In genomic region chr4:82383991-82384731, GRCm38 (mm10) we compare ENCODE assay signal across 9 mouse cellular contexts.
DNase-seq lines count a peak whose midpoint lies in the region; ATAC-seq lines count a peak whose summit lies in the region.
"Had no signal": no experiment of that assay in that cellular context is flagged by ENCODE, and none has a peak within 500 bp of the region (broad histone marks: within the 10 kb centered on the region; RNA-seq: fewer than 3 reads in every experiment).

No protein-coding gene starts in this region.

- WGBS in heart, embryonic 13.5 days: 37% methylated on average over 11 of the region's 11 CpGs
- WGBS in kidney, embryonic 15.5 days: 71% methylated on average over 11 of the region's 11 CpGs

- no peak for ATAC-seq in heart, embryonic 13.5 days (ENCODE audit: extremely low read depth, insufficient number of reproducible peaks, low FRiP score, low TSS enrichment)
- no peak for ATAC-seq in kidney, embryonic 15.5 days (replicated peaks; ENCODE audit: low FRiP score)

- H3K9ac ChIP-seq in heart, embryonic 13.5 days: 0 out of 2 replicates have a peak overlapping the region, but pooled peaks have one; percentile 28
- H3K9ac ChIP-seq in kidney, embryonic 15.5 days: no peak overlapping the region
- H3K9ac ChIP-seq: liver, embryonic 14.5 days had no signal

- H3K4me2 ChIP-seq in heart, embryonic 13.5 days: peak overlapping the region; percentile 23
- no peak overlapping the region for H3K4me2 ChIP-seq in kidney, embryonic 15.5 days

- H3K4me3 ChIP-seq in heart, embryonic 13.5 days: no peak overlapping the region
- H3K4me3 ChIP-seq in kidney, embryonic 15.5 days (replicated peaks): no peak overlapping the region

- H3K27me3 ChIP-seq in heart, embryonic 13.5 days (replicated peaks): no peaks in the 10 kb centered on the region
- no peaks in the 10 kb centered on the region for H3K27me3 ChIP-seq in kidney, embryonic 15.5 days

- intact Hi-C loops in heart, postnatal 14 days (cut with DNase I): no loop called here

- H3K4me1 ChIP-seq in heart, embryonic 13.5 days: peaks cover 72% of the 10 kb centered on the region
- H3K4me1 ChIP-seq in kidney, embryonic 15.5 days: peaks cover 12% of the 10 kb centered on the region; the same call in 1 of the 2 replicates

- peak overlapping the region; percentile 73 for H3K27ac ChIP-seq in heart, embryonic 13.5 days (replicated peaks)
- peak overlapping the region; percentile 18; the same call in 1 of the 2 replicates for H3K27ac ChIP-seq in kidney, embryonic 15.5 days
- H3K27ac ChIP-seq: liver, embryonic 14.5 days had no signal

- no peak for DNase-seq in heart, postnatal 14 days
- peak; percentile 57 for DNase-seq in right cerebral cortex, postnatal 4 days
- DNase-seq in right cerebral cortex, postnatal 25 days: no peak
- peak; percentile 31 for DNase-seq in telencephalon, adult 2 months (ENCODE audit: low read depth, low spot score)
- DNase-seq in gastrocnemius, postnatal 4 days (ENCODE audit: low spot score in 2 of 2): no peak
- no peak for DNase-seq in gastrocnemius, adult 18-20 months (ENCODE audit: low spot score)

- peaks cover 18% of the 10 kb centered on the region for H3K36me3 ChIP-seq in heart, embryonic 13.5 days
- H3K36me3 ChIP-seq in kidney, embryonic 15.5 days: no peaks in the 10 kb centered on the region

- no peaks in the 10 kb centered on the region for H3K9me3 ChIP-seq in heart, embryonic 13.5 days
- no peaks in the 10 kb centered on the region for H3K9me3 ChIP-seq in kidney, embryonic 15.5 days (replicated peaks)

Comparison
In these comparisons a context has a peak if more than half of its experiments do, and no peak if none do; other contexts are left out.
1. DNase-seq: peak in right cerebral cortex, postnatal 4 days (single experiment) and telencephalon, adult 2 months (single experiment); none in heart, postnatal 14 days (0 of 2), right cerebral cortex, postnatal 25 days (single experiment), gastrocnemius, postnatal 4 days (0 of 2) and gastrocnemius, adult 18-20 months (single experiment).